Mouse (Mus musculus): ENCODE data around the gene Slc41a2.

DNA sequence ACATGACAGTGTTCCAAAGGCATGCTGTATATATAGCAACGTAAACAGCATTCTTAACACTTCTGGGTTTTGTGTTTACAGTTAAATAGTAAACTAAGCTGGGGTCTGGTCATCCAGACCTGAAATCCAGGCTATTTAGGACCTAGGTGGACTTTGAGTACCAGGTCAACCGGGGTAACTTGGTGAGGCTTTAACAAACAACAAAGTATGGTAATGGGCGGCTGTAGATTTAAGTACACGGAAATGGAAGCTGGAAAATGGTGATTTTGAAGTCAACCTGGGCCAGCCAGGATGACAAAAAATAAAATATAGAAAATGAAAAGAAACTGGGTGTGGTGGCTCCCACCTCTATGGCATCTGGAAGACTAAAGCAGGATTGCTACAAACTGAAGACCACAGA lies 21.8 kb upstream of the Slc41a2 start:
- TF ChIP-seq CTCF (IDR thresholded peaks at IDR 0.05; ENCODE audit: low read depth) (no peak), EP300 (IDR thresholded peaks at IDR 0.05; ENCODE audit: low read depth) (no peak)

All from liver, postnatal 0 days (tissue).